Mouse (Mus musculus): ENCODE data around the gene Tssk4. TPM values are rescaled to one million over a fixed set of nuclear protein-coding genes. Genes with fewer than 3 reads are reported as not detected.

The Tssk4 gene
- polyA plus RNA-seq, 1 experiment: not detected

GRCm38 (mm10) chr14:55671833-55672740 is 22.1 kb downstream of the Tssk4 start, which contains the start of the genes Gmpr2 and Nedd8:
Gene Gmpr2, plus strand, starts transcription at chr14:55671941.
Gene Nedd8, minus strand, starts transcription at chr14:55672124.
- H3K27ac ChIP-seq (replicated peaks; ENCODE audit: low read depth, low read length): peak within 1 kb of the TSS; percentile 99
- H3K4me3 ChIP-seq (ENCODE audit: insufficient read depth, low read depth, low read length): peak within 1 kb of the TSS; percentile 92
- peaks cover 4% of the 10 kb centered on the region; the same call in 1 of the 2 replicates for H3K4me1 ChIP-seq (ENCODE audit: control insufficient read depth, insufficient read depth, insufficient read length, low read length)

GRCm38 (mm10) chr14:55672741-55673060 is 22.7 kb downstream of the Tssk4 start:
- Histone ChIP-seq H3K4me1 (ENCODE audit: control insufficient read depth, insufficient read depth, insufficient read length, low read length) (peaks cover 4% of the 10 kb centered on the region; the same call in 1 of the 2 replicates), H3K4me3 (ENCODE audit: insufficient read depth, low read depth, low read length) (peak overlapping the region; percentile 69), H3K27ac (replicated peaks; ENCODE audit: low read depth, low read length) (0 out of 2 replicates have a peak overlapping the region, but pooled peaks have one; percentile 44)

- no peak overlapping the region for H3K27ac ChIP-seq (replicated peaks; ENCODE audit: low read depth, low read length)
- no peak overlapping the region for H3K4me3 ChIP-seq (ENCODE audit: insufficient read depth, low read depth, low read length)
- H3K4me1 ChIP-seq (ENCODE audit: control insufficient read depth, insufficient read depth, insufficient read length, low read length): 0 out of 2 replicates have a peak, but pooled peaks cover 2% of the 10 kb centered on the region
Measured at GRCm38 (mm10) chr14:55677615-55678014, 27.6 kb downstream of the Tssk4 start.

GRCm38 (mm10) chr14:55681160-55682117 is 31.5 kb downstream of the Tssk4 start, which contains the start of gene Tinf2:
Gene Tinf2, minus strand, starts transcription at chr14:55681820.
- Histone ChIP-seq H3K4me1 (ENCODE audit: control insufficient read depth, insufficient read depth, insufficient read length, low read length) (no peaks in the 10 kb centered on the region), H3K27ac (replicated peaks; ENCODE audit: low read depth, low read length) (peak within 1 kb of the TSS; percentile 76), H3K4me3 (ENCODE audit: insufficient read depth, low read depth, low read length) (peak within 1 kb of the TSS; percentile 81)

- Histone ChIP-seq H3K4me1 (ENCODE audit: control insufficient read depth, insufficient read depth, insufficient read length, low read length) (no peaks in the 10 kb centered on the region), H3K27ac (replicated peaks; ENCODE audit: low read depth, low read length) (peak overlapping the region; percentile 6)
Measured at GRCm38 (mm10) chr14:55682118-55682493, 32.1 kb downstream of the Tssk4 start.

GRCm38 (mm10) chr14:55689433-55689832 is 39.4 kb downstream of the Tssk4 start:
- Histone ChIP-seq H3K4me1 (ENCODE audit: control insufficient read depth, insufficient read depth, insufficient read length, low read length) (no peaks in the 10 kb centered on the region), H3K27ac (replicated peaks; ENCODE audit: low read depth, low read length) (no peak overlapping the region)

More at GRCm38 (mm10) chr14:55682118-55682493, 32.1 kb downstream of the Tssk4 start:
- peak overlapping the region; percentile 81 for H3K4me3 ChIP-seq (ENCODE audit: insufficient read depth, low read depth, low read length)

GRCm38 (mm10) chr14:55697226-55697625 is 47.2 kb downstream of the Tssk4 start:
- Histone ChIP-seq H3K4me3 (ENCODE audit: insufficient read depth, low read depth, low read length) (peak overlapping the region; percentile 45), H3K27ac (replicated peaks; ENCODE audit: low read depth, low read length) (peak overlapping the region; percentile 60; the same call in 1 of the 2 replicates), H3K4me1 (ENCODE audit: control insufficient read depth, insufficient read depth, insufficient read length, low read length) (no peaks in the 10 kb centered on the region)

More at GRCm38 (mm10) chr14:55689433-55689832, 39.4 kb downstream of the Tssk4 start:
- H3K4me3 ChIP-seq (ENCODE audit: insufficient read depth, low read depth, low read length): no peak overlapping the region

GRCm38 (mm10) chr14:55701131-55701530 is 51.1 kb downstream of the Tssk4 start:
- Histone ChIP-seq H3K4me3 (ENCODE audit: insufficient read depth, low read depth, low read length) (no peak overlapping the region), H3K4me1 (ENCODE audit: control insufficient read depth, insufficient read depth, insufficient read length, low read length) (no peaks in the 10 kb centered on the region), H3K27ac (replicated peaks; ENCODE audit: low read depth, low read length) (no peak overlapping the region)

Other genes starting within 250 kb of the Tssk4 start
- 176 and 206 TPM in 2 replicates for gene Dhrs4, start 171.4 kb upstream of the Tssk4 start, polyA plus RNA-seq (2012; ENCODE audit: insufficient read depth, insufficient read length, missing spikeins)
- 0.48 and 0.54 TPM in 2 replicates for gene Carmil3, start 159.5 kb upstream of the Tssk4 start, polyA plus RNA-seq (2012; ENCODE audit: insufficient read depth, insufficient read length, missing spikeins)
- not detected in 2 replicates for gene Cpne6, start 139.7 kb upstream of the Tssk4 start, polyA plus RNA-seq (2012; ENCODE audit: insufficient read depth, insufficient read length, missing spikeins)
- gene Nrl, start 125.2 kb upstream of the Tssk4 start, polyA plus RNA-seq (2012; ENCODE audit: insufficient read depth, insufficient read length, missing spikeins): not detected in 2 replicates
- 5.0 and 10.3 TPM in 2 replicates for gene Pck2, start 109.9 kb upstream of the Tssk4 start, polyA plus RNA-seq (2012; ENCODE audit: insufficient read depth, insufficient read length, missing spikeins)
- 45.4 and 56.7 TPM in 2 replicates for gene Dcaf11, start 90.2 kb upstream of the Tssk4 start, polyA plus RNA-seq (2012; ENCODE audit: insufficient read depth, insufficient read length, missing spikeins)
- not detected in 2 replicates for gene A730061H03Rik, start 89.8 kb upstream of the Tssk4 start, polyA plus RNA-seq (2012; ENCODE audit: insufficient read depth, insufficient read length, missing spikeins)
- 4.7 and 5.4 TPM in 2 replicates for gene Fitm1, start 74.6 kb upstream of the Tssk4 start, polyA plus RNA-seq (2012; ENCODE audit: insufficient read depth, insufficient read length, missing spikeins)
- 191 and 217 TPM in 2 replicates for gene Psme1, start 72.1 kb upstream of the Tssk4 start, polyA plus RNA-seq (2012; ENCODE audit: insufficient read depth, insufficient read length, missing spikeins)
- gene Emc9, start 64.9 kb upstream of the Tssk4 start, polyA plus RNA-seq (2012; ENCODE audit: insufficient read depth, insufficient read length, missing spikeins): 42.1 and 45.5 TPM in 2 replicates
- 248 and 256 TPM in 2 replicates for gene Psme2, start 59.1 kb upstream of the Tssk4 start, polyA plus RNA-seq (2012; ENCODE audit: insufficient read depth, insufficient read length, missing spikeins)
- 11.1 and 12.0 TPM in 2 replicates for gene Rnf31, start 58.5 kb upstream of the Tssk4 start, polyA plus RNA-seq (2012; ENCODE audit: insufficient read depth, insufficient read length, missing spikeins)
- gene Irf9, start 46.6 kb upstream of the Tssk4 start, polyA plus RNA-seq (2012; ENCODE audit: insufficient read depth, insufficient read length, missing spikeins): 4.8 and 7.4 TPM in 2 replicates
- gene Rec8, start 32.1 kb upstream of the Tssk4 start, polyA plus RNA-seq (2012; ENCODE audit: insufficient read depth, insufficient read length, missing spikeins): not detected in 2 replicates
- 25.0 and 31.0 TPM in 2 replicates for gene Ipo4, start 14.2 kb upstream of the Tssk4 start, polyA plus RNA-seq (2012; ENCODE audit: insufficient read depth, insufficient read length, missing spikeins)
- gene Gm49378, start 12.3 kb upstream of the Tssk4 start, polyA plus RNA-seq (2012; ENCODE audit: insufficient read depth, insufficient read length, missing spikeins): 2.7 and 3.4 TPM in 2 replicates
- gene Tm9sf1, start 6.4 kb upstream of the Tssk4 start, polyA plus RNA-seq (2012; ENCODE audit: insufficient read depth, insufficient read length, missing spikeins): 21.6 and 26.6 TPM in 2 replicates
- gene Mdp1, start 10.3 kb downstream of the Tssk4 start, polyA plus RNA-seq (2012; ENCODE audit: insufficient read depth, insufficient read length, missing spikeins): 29.0 and 33.3 TPM in 2 replicates
- 19.8 and 20.3 TPM in 2 replicates for gene Gmpr2, start 21.8 kb downstream of the Tssk4 start, polyA plus RNA-seq (2012; ENCODE audit: insufficient read depth, insufficient read length, missing spikeins)
- 243 and 245 TPM in 2 replicates for gene Nedd8, start 21.9 kb downstream of the Tssk4 start, polyA plus RNA-seq (2012; ENCODE audit: insufficient read depth, insufficient read length, missing spikeins)
- 8.2 and 9.2 TPM in 2 replicates for gene Tinf2, start 31.6 kb downstream of the Tssk4 start, polyA plus RNA-seq (2012; ENCODE audit: insufficient read depth, insufficient read length, missing spikeins)
- gene Tgm1, start 63.7 kb downstream of the Tssk4 start, polyA plus RNA-seq (2012; ENCODE audit: insufficient read depth, insufficient read length, missing spikeins): not detected in 2 replicates
- 8.9 and 10.1 TPM in 2 replicates for gene Rabggta, start 72.1 kb downstream of the Tssk4 start, polyA plus RNA-seq (2012; ENCODE audit: insufficient read depth, insufficient read length, missing spikeins)
- 58.8 and 101 TPM in 2 replicates for gene Dhrs1, start 95.5 kb downstream of the Tssk4 start, polyA plus RNA-seq (2012; ENCODE audit: insufficient read depth, insufficient read length, missing spikeins)
- 4.8 and 5.5 TPM in 2 replicates for gene Nop9, start 95.5 kb downstream of the Tssk4 start, polyA plus RNA-seq (2012; ENCODE audit: insufficient read depth, insufficient read length, missing spikeins)
- 16.3 and 27.9 TPM in 2 replicates for gene Cideb, start 108.3 kb downstream of the Tssk4 start, polyA plus RNA-seq (2012; ENCODE audit: insufficient read depth, insufficient read length, missing spikeins)
- gene Ltb4r2, start 111.2 kb downstream of the Tssk4 start, polyA plus RNA-seq (2012; ENCODE audit: insufficient read depth, insufficient read length, missing spikeins): not detected in 2 replicates
- not detected in 2 replicates for gene Ltb4r1, start 115.8 kb downstream of the Tssk4 start, polyA plus RNA-seq (2012; ENCODE audit: insufficient read depth, insufficient read length, missing spikeins)
- 4.1 and 6.3 TPM in 2 replicates for gene Adcy4, start 133.9 kb downstream of the Tssk4 start, polyA plus RNA-seq (2012; ENCODE audit: insufficient read depth, insufficient read length, missing spikeins)
- gene Ripk3, start 138.7 kb downstream of the Tssk4 start, polyA plus RNA-seq (2012; ENCODE audit: insufficient read depth, insufficient read length, missing spikeins): 3.7 and 5.0 TPM in 2 replicates
- gene Nfatc4, start 173.0 kb downstream of the Tssk4 start, polyA plus RNA-seq (2012; ENCODE audit: insufficient read depth, insufficient read length, missing spikeins): 1.5 and 1.8 TPM in 2 replicates
- gene Nynrin, start 203.8 kb downstream of the Tssk4 start, polyA plus RNA-seq (2012; ENCODE audit: insufficient read depth, insufficient read length, missing spikeins): 0.87 and 1.0 TPM in 2 replicates
- gene Cbln3, start 234.2 kb downstream of the Tssk4 start, polyA plus RNA-seq (2012; ENCODE audit: insufficient read depth, insufficient read length, missing spikeins): not detected in 2 replicates
- 4.2 and 5.5 TPM in 2 replicates for gene Khnyn, start 234.8 kb downstream of the Tssk4 start, polyA plus RNA-seq (2012; ENCODE audit: insufficient read depth, insufficient read length, missing spikeins)

All from brown adipose tissue, adult 24 weeks (tissue).